Mouse (Mus musculus) heart, embryonic 15.5 days (tissue): ENCODE measurements around the gene Fndc11. TPM values are rescaled to one million over a fixed set of nuclear protein-coding genes. Genes with fewer than 3 reads are reported as not detected.
"Not testable (repeated sequence)": the region's sequence is repeated elsewhere in the genome, so short reads cannot be mapped to it uniquely, and the experiment has no call there.

Experiments
- ATAC-seq: fragments of 200-750 bp; cut with Nextera tagmentation; replicated peaks from 2 replicates; pipeline ENCODE4 v1.8.0; 2017; ENCODE audit warnings: low read depth, moderate TSS enrichment; ENCODE audit not compliant: insufficient number of reproducible peaks, insufficient read depth, low FRiP score
- H3K27ac ChIP-seq: fragments of 300-500 bp; sonication (generic); 2 replicates; pipeline ENCODE4 v1.5.1; 2015; ENCODE audit warnings: mild to moderate bottlenecking, inconsistent platforms
- H3K27me3 ChIP-seq: fragments of 300-500 bp; sonication (generic); 2 replicates; pipeline ENCODE4 v1.6.1; 2015; ENCODE audit warnings: inconsistent platforms
- H3K36me3 ChIP-seq: fragments of 300-500 bp; sonication (generic); 2 replicates; pipeline ENCODE4 v1.6.1; 2015; ENCODE audit warnings: mild to moderate bottlenecking, inconsistent platforms
- H3K4me1 ChIP-seq: fragments of 300-500 bp; sonication (generic); replicated peaks from 2 replicates; pipeline ENCODE4 v1.6.1; 2015; ENCODE audit warnings: inconsistent platforms
- H3K4me2 ChIP-seq: fragments of 300-500 bp; sonication (generic); 2 replicates; pipeline ENCODE4 v1.6.1; 2015; ENCODE audit warnings: inconsistent platforms, mild to moderate bottlenecking, moderate library complexity
- H3K4me3 ChIP-seq: fragments of 300-500 bp; sonication (generic); 2 replicates; pipeline ENCODE4 v1.5.1; 2015; ENCODE audit warnings: mild to moderate bottlenecking, inconsistent platforms
- H3K9ac ChIP-seq: fragments of 300-500 bp; sonication (generic); 2 replicates; pipeline ENCODE4 v1.6.1; 2015; ENCODE audit warnings: mild to moderate bottlenecking, inconsistent platforms
- H3K9me3 ChIP-seq: fragments of 300-500 bp; sonication (generic); replicated peaks from 2 replicates; pipeline ENCODE4 v1.6.1; 2016; ENCODE audit warnings: inconsistent platforms
- WGBS: fragments of 180-500 bp; shearing (Covaris S2); methylation state at CpG from one replicate; pipeline ENCODE4 v1.1.7; 2015; ENCODE audit warnings: mixed read lengths; 5-methylcytosine and 5-hydroxymethylcytosine counted together
- polyA plus RNA-seq: library from polyadenylated mRNA; unstranded; fragments of >200 nt; fragmentation: Nextera tagmentation; extraction: Ambion mirVana; gene quantifications from 2 replicates; pipeline ENCODE4 v1.2.1, GENCODE M21; 2015

Fndc11 gene
- polyA plus RNA-seq = 0.10 TPM in 1 of 2 replicates, not detected in the other

GRCm38 (mm10) chr2:181219538-181220216 lies at the start of gene Fndc11:
Gene Fndc11, plus strand, starts transcription at chr2:181220013.
- Histone ChIP-seq H3K9ac (peak within 1 kb of the TSS; percentile 12; the same call in 1 of the 2 replicates), H3K4me3 (peak within 1 kb of the TSS; percentile 37), H3K4me2 (peak within 1 kb of the TSS; percentile 67), H3K27me3 (peaks cover 13% of the 10 kb centered on the region), H3K4me1 (peaks cover 14% of the 10 kb centered on the region), H3K9me3 (no peaks in the 10 kb centered on the region), H3K36me3 (no peaks in the 10 kb centered on the region), H3K27ac (peak within 1 kb of the TSS; percentile 60)
- 3% methylated on average over 25 of the region's 25 CpGs for WGBS
- ATAC-seq = peak; percentile 93

GRCm38 (mm10) chr2:181174646-181175045 lies 45.2 kb upstream of the Fndc11 start:
- Histone ChIP-seq H3K27ac (no peak overlapping the region), H3K9me3 (no peaks in the 10 kb centered on the region), H3K4me2 (no peak overlapping the region), H3K27me3 (no peaks in the 10 kb centered on the region), H3K9ac (no peak overlapping the region), H3K36me3 (no peaks in the 10 kb centered on the region), H3K4me3 (no peak overlapping the region), H3K4me1 (no peaks in the 10 kb centered on the region)
- WGBS = 72% methylated on average over 3 of the region's 3 CpGs
- no peak for ATAC-seq

- no peak for ATAC-seq
- 66% methylated on average over 3 of the region's 3 CpGs for WGBS
- Histone ChIP-seq H3K27ac (no peak overlapping the region), H3K9me3 (no peaks in the 10 kb centered on the region), H3K36me3 (no peaks in the 10 kb centered on the region), H3K4me3 (no peak overlapping the region), H3K4me2 (no peak overlapping the region), H3K27me3 (no peaks in the 10 kb centered on the region), H3K4me1 (no peaks in the 10 kb centered on the region), H3K9ac (no peak overlapping the region)
Measured at GRCm38 (mm10) chr2:181178015-181178414, 41.8 kb upstream of the Fndc11 start.

GRCm38 (mm10) chr2:181178471-181178870 lies 41.3 kb upstream of the Fndc11 start:
- Histone ChIP-seq H3K4me2 (no peak overlapping the region), H3K9ac (no peak overlapping the region), H3K36me3 (no peaks in the 10 kb centered on the region), H3K27ac (no peak overlapping the region), H3K4me3 (no peak overlapping the region), H3K9me3 (no peaks in the 10 kb centered on the region), H3K27me3 (no peaks in the 10 kb centered on the region), H3K4me1 (no peaks in the 10 kb centered on the region)
- WGBS = 53% methylated on average over 5 of the region's 5 CpGs
- no peak for ATAC-seq

GRCm38 (mm10) chr2:181180898-181181297 lies 38.9 kb upstream of the Fndc11 start:
- Histone ChIP-seq H3K4me2 (no peak overlapping the region), H3K9ac (no peak overlapping the region), H3K27ac (no peak overlapping the region), H3K9me3 (no peaks in the 10 kb centered on the region), H3K4me3 (no peak overlapping the region), H3K4me1 (no peaks in the 10 kb centered on the region), H3K27me3 (no peaks in the 10 kb centered on the region), H3K36me3 (no peaks in the 10 kb centered on the region)
- WGBS = 56% methylated on average over 6 of the region's 6 CpGs
- ATAC-seq = no peak

- Histone ChIP-seq H3K27ac (peak overlapping the region; percentile 92), H3K9ac (peak overlapping the region; percentile 75), H3K4me2 (peak overlapping the region; percentile 95), H3K27me3 (no peaks in the 10 kb centered on the region), H3K36me3 (no peaks in the 10 kb centered on the region), H3K4me3 (peak overlapping the region; percentile 75), H3K9me3 (no peaks in the 10 kb centered on the region), H3K4me1 (peaks cover 8% of the 10 kb centered on the region)
- under 1% methylated on average over 14 of the region's 14 CpGs for WGBS
- ATAC-seq = peak; percentile 73
Measured at GRCm38 (mm10) chr2:181186635-181187034, 33.2 kb upstream of the Fndc11 start.

GRCm38 (mm10) chr2:181187121-181188000 lies 32.5 kb upstream of the Fndc11 start, which contains the start of gene Ppdpf:
Gene Ppdpf, plus strand, starts transcription at chr2:181187247.
- H3K4me2 ChIP-seq = peak within 1 kb of the TSS; percentile 95
- H3K36me3 ChIP-seq = no peaks in the 10 kb centered on the region
- ATAC-seq = peak; percentile 95
- H3K9ac ChIP-seq = peak within 1 kb of the TSS; percentile 75
- H3K27me3 ChIP-seq = no peaks in the 10 kb centered on the region
- under 1% methylated on average over 64 of the region's 64 CpGs for WGBS
- H3K9me3 ChIP-seq = no peaks in the 10 kb centered on the region
- H3K4me1 ChIP-seq = peaks cover 8% of the 10 kb centered on the region
- H3K4me3 ChIP-seq = peak within 1 kb of the TSS; percentile 75
- H3K27ac ChIP-seq = peak within 1 kb of the TSS; percentile 92

- H3K9ac ChIP-seq = no peak overlapping the region
- peak overlapping the region; percentile 95 for H3K4me2 ChIP-seq
Measured at GRCm38 (mm10) chr2:181188681-181189080, 31.1 kb upstream of the Fndc11 start.

GRCm38 (mm10) chr2:181189321-181189720 lies 30.5 kb upstream of the Fndc11 start:
- no peak overlapping the region for H3K4me2 ChIP-seq
- no peaks in the 10 kb centered on the region for H3K9me3 ChIP-seq
- 87% methylated on average over 1 of the region's 1 CpGs for WGBS
- H3K4me3 ChIP-seq = no peak overlapping the region
- no peaks in the 10 kb centered on the region; the same call in 1 of the 2 replicates for H3K27me3 ChIP-seq
- no peak overlapping the region for H3K27ac ChIP-seq
- H3K36me3 ChIP-seq = no peaks in the 10 kb centered on the region
- peaks cover 8% of the 10 kb centered on the region for H3K4me1 ChIP-seq
- ATAC-seq = no peak
- H3K9ac ChIP-seq = no peak overlapping the region

More at GRCm38 (mm10) chr2:181188681-181189080, 31.1 kb upstream of the Fndc11 start:
- H3K27ac ChIP-seq = peak overlapping the region; percentile 41; the same call in 1 of the 2 replicates
- H3K4me1 ChIP-seq = peaks cover 8% of the 10 kb centered on the region
- WGBS = 52% methylated on average over 2 of the region's 2 CpGs
- no peaks in the 10 kb centered on the region for H3K36me3 ChIP-seq
- ATAC-seq = no peak
- H3K27me3 ChIP-seq = no peaks in the 10 kb centered on the region
- no peaks in the 10 kb centered on the region for H3K9me3 ChIP-seq
- 0 out of 2 replicates have a peak overlapping the region, but pooled peaks have one; percentile 75 for H3K4me3 ChIP-seq

GRCm38 (mm10) chr2:181191385-181191784 lies 28.4 kb upstream of the Fndc11 start:
- not testable (repeated sequence) for H3K36me3 ChIP-seq, H3K4me2 ChIP-seq, H3K4me3 ChIP-seq, H3K9me3 ChIP-seq, H3K27me3 ChIP-seq, ATAC-seq, H3K9ac ChIP-seq, H3K27ac ChIP-seq, H3K4me1 ChIP-seq
- WGBS = 71% methylated on average over 4 of the region's 4 CpGs

GRCm38 (mm10) chr2:181191936-181192335 lies 27.9 kb upstream of the Fndc11 start:
- ATAC-seq = no peak
- H3K27ac ChIP-seq = no peak overlapping the region
- H3K27me3 ChIP-seq = no peaks in the 10 kb centered on the region; the same call in 1 of the 2 replicates
- peaks cover 6% of the 10 kb centered on the region for H3K4me1 ChIP-seq
- no peaks in the 10 kb centered on the region for H3K36me3 ChIP-seq
- no peak overlapping the region for H3K4me2 ChIP-seq
- no peak overlapping the region for H3K9ac ChIP-seq
- WGBS = 58% methylated on average over 4 of the region's 4 CpGs
- H3K4me3 ChIP-seq = no peak overlapping the region
- no peaks in the 10 kb centered on the region for H3K9me3 ChIP-seq
